Mouse (Mus musculus): Measurements from ENCODE around the gene Eef2. TPM values are rescaled to one million over a fixed set of nuclear protein-coding genes. Genes with fewer than 3 reads are reported as not detected.

The Eef2 gene
- polyA plus RNA-seq, 1 experiment from 2014 or later = 310 TPM

DNA sequence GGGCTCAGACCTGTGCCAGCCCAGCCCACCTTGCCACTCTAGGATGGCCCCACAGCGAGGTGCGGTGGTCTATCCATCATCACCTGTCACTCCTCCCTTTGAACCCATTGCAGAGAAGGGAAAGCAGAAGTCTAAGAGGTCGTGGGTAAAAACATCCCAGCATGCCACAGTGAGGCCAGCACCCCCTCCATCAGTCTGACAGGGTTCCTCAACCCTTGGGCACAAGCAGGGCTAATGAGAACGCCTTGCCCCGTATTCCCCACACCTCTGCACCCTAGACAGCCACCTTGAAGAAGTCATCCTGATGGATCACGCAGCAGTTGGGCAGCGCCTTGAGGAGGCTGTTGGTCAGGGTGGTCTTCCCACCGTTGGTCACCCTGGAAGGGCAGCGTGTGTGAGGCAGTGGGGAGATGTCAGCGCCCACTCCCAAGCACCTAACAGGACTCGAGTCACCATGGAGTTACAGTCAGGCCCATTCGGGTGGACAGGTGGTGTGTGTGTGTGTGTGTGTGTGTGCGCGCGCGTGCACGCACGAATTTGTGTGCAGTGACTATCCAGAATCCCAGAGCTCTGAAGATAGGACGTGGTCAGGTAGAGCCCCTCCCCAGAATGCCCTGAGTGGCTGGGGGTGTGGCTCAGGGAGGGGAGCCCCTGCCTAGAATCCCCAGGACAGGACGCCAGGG is 24.3 kb downstream of the Eef2 start:
- no peak for DNase-seq
- no peak for ATAC-seq
- Histone ChIP-seq H3K4me3 (ENCODE audit: low read depth, low read length) (no peak overlapping the region), H3K27me3 (ENCODE audit: insufficient read depth, low read length) (peaks cover 6% of the 10 kb centered on the region), H3K27ac (ENCODE audit: low read depth) (no peak overlapping the region), H3K9me3 (ENCODE audit: low read length) (no peaks in the 10 kb centered on the region), H3K4me2 (ENCODE audit: low read depth, low read length) (no peak overlapping the region), H3K4me1 (ENCODE audit: insufficient read depth) (no peaks in the 10 kb centered on the region), H3K36me3 (replicated peaks; ENCODE audit: insufficient read depth, low read length) (no peaks in the 10 kb centered on the region), H3K9ac (replicated peaks) (no peak overlapping the region)
- TF ChIP-seq CTCF (IDR thresholded peaks at IDR 0.05; ENCODE audit: low read depth) = no peak
- TF ChIP-seq EP300 (IDR thresholded peaks at IDR 0.05; ENCODE audit: low read depth) = no peak
- WGBS (ENCODE audit: insufficient replicate concordance) = 67% methylated on average over 20 of the region's 20 CpGs

GRCm38 (mm10) chr10:81201807-81202758 is 25.7 kb downstream of the Eef2 start, which contains the start of gene Nmrk2:
Gene Nmrk2 (minus strand): TSS chr10:81202051.
- Histone ChIP-seq H3K4me2 (ENCODE audit: low read depth, low read length) (no peak within 1 kb of the TSS), H3K4me3 (ENCODE audit: low read depth, low read length) (no peak within 1 kb of the TSS), H3K27ac (ENCODE audit: low read depth) (no peak within 1 kb of the TSS), H3K36me3 (replicated peaks; ENCODE audit: insufficient read depth, low read length) (no peaks in the 10 kb centered on the region), H3K4me1 (ENCODE audit: insufficient read depth) (no peaks in the 10 kb centered on the region), H3K9ac (replicated peaks) (no peak within 1 kb of the TSS), H3K27me3 (ENCODE audit: insufficient read depth, low read length) (0 out of 2 replicates have a peak, but pooled peaks cover 2% of the 10 kb centered on the region), H3K9me3 (ENCODE audit: low read length) (no peaks in the 10 kb centered on the region)
- 66% methylated on average over 13 of the region's 13 CpGs for WGBS (ENCODE audit: insufficient replicate concordance)
- TF ChIP-seq CTCF (IDR thresholded peaks at IDR 0.05; ENCODE audit: low read depth) (no peak), EP300 (IDR thresholded peaks at IDR 0.05; ENCODE audit: low read depth) (no peak)
- DNase-seq (no peak), ATAC-seq (no peak)

DNA sequence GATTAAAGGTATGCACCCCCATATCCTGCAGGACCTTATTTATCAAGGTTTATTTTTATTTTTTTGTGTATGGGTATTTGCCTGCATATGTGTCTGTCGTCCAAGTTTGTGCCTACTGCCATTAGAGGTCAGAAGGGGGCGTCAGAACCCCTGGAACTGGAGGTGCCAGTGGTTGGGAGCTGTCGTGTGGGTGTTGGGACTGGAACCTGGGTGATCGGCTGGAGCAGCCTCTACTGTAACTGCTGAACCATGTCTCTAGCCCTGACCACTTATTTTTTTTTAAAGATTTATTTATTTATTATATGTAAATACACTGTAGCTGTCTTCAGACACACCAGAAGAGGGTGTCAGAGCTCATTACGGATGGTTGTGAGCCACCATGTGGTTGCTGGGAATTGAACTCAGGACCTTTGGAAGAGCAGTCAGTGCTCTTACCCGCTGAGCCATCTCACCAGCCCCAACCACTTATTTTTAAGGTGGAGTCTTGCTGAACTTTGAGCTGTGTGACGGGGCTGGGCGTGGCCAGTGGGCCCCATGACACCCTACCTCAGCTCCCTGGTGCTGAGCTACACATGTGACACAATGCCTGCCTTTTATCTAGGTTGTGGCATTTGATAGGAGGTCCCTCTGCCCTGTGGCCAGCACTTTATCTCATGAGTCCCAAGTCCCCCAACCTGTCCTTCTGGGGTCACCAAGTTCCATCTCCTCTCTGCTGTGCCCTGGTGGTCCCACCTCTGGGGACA is 26.7 kb downstream of the Eef2 start:
- WGBS (ENCODE audit: insufficient replicate concordance) = 54% methylated on average over 8 of the region's 8 CpGs
- Histone ChIP-seq H3K9ac (replicated peaks) (no peak overlapping the region), H3K27me3 (ENCODE audit: insufficient read depth, low read length) (0 out of 2 replicates have a peak, but pooled peaks cover 2% of the 10 kb centered on the region), H3K36me3 (replicated peaks; ENCODE audit: insufficient read depth, low read length) (no peaks in the 10 kb centered on the region), H3K4me2 (ENCODE audit: low read depth, low read length) (no peak overlapping the region), H3K4me3 (ENCODE audit: low read depth, low read length) (no peak overlapping the region), H3K27ac (ENCODE audit: low read depth) (no peak overlapping the region), H3K4me1 (ENCODE audit: insufficient read depth) (no peaks in the 10 kb centered on the region), H3K9me3 (ENCODE audit: low read length) (no peaks in the 10 kb centered on the region)
- ATAC-seq (peak; percentile 79), DNase-seq (peak; percentile 41)
- TF ChIP-seq CTCF (IDR thresholded peaks at IDR 0.05; ENCODE audit: low read depth) = peak; percentile 6; the same call in 1 of the 2 replicates
- TF ChIP-seq EP300 (IDR thresholded peaks at IDR 0.05; ENCODE audit: low read depth) = no peak

- H3K27me3 ChIP-seq (ENCODE audit: insufficient read depth, low read length) = no peaks in the 10 kb centered on the region
- H3K4me3 ChIP-seq (ENCODE audit: low read depth, low read length) = no peak overlapping the region
- H3K4me2 ChIP-seq (ENCODE audit: low read depth, low read length) = no peak overlapping the region
- H3K4me1 ChIP-seq (ENCODE audit: insufficient read depth) = no peaks in the 10 kb centered on the region
- no peak for DNase-seq
- H3K27ac ChIP-seq (ENCODE audit: low read depth) = no peak overlapping the region
- TF ChIP-seq EP300 (IDR thresholded peaks at IDR 0.05; ENCODE audit: low read depth) (no peak), CTCF (IDR thresholded peaks at IDR 0.05; ENCODE audit: low read depth) (no peak)
- no peaks in the 10 kb centered on the region for H3K9me3 ChIP-seq (ENCODE audit: low read length)
- H3K36me3 ChIP-seq (replicated peaks; ENCODE audit: insufficient read depth, low read length) = no peaks in the 10 kb centered on the region
- no peak overlapping the region for H3K9ac ChIP-seq (replicated peaks)
- 59% methylated on average over 4 of the region's 4 CpGs for WGBS (ENCODE audit: insufficient replicate concordance)
- ATAC-seq = no peak
Measured at GRCm38 (mm10) chr10:81204137-81204536, 27.7 kb downstream of the Eef2 start.

DNA sequence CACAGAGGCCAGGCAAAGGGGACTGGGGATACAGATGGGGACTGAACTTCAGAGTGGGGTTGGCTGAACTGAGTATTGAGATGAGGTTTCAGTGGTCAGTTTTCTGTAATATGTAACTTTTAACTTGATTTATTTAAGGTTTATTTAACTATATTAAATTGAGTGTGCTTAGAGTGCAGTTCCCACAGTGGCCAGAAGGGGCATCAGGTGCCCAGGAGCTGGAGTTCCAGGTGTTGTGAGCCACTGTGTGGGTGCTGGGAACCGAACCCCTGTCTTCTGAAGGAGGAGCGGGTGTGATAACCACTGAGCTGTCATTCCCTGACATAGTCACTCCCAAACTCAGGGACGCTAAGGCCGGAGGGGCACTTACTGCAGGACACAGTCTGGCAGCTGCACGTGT is 33.7 kb downstream of the Eef2 start:
- Histone ChIP-seq H3K4me1 (ENCODE audit: insufficient read depth) (no peaks in the 10 kb centered on the region), H3K27ac (ENCODE audit: low read depth) (no peak overlapping the region), H3K9ac (replicated peaks) (no peak overlapping the region), H3K4me2 (ENCODE audit: low read depth, low read length) (no peak overlapping the region), H3K9me3 (ENCODE audit: low read length) (peaks cover 3% of the 10 kb centered on the region; the same call in 1 of the 2 replicates), H3K4me3 (ENCODE audit: low read depth, low read length) (no peak overlapping the region), H3K27me3 (ENCODE audit: insufficient read depth, low read length) (0 out of 2 replicates have a peak, but pooled peaks cover 2% of the 10 kb centered on the region), H3K36me3 (replicated peaks; ENCODE audit: insufficient read depth, low read length) (no peaks in the 10 kb centered on the region)
- DNase-seq (no peak), ATAC-seq (no peak)
- TF ChIP-seq EP300 (IDR thresholded peaks at IDR 0.05; ENCODE audit: low read depth) (no peak), CTCF (IDR thresholded peaks at IDR 0.05; ENCODE audit: low read depth) (peak; percentile 49)
- 83% methylated on average over 5 of the region's 5 CpGs for WGBS (ENCODE audit: insufficient replicate concordance)

Measured in liver, postnatal 0 days (tissue).